Mouse (Mus musculus) brain, embryonic 14.5 days (tissue): ENCODE measurements around the gene Smok3c.
A peak's percentile ranks its signal among the peaks of the same experiment; 100 is the strongest.

ENCODE experiments used
- CTCF ChIP-seq: fragments of 200-500 bp; IDR thresholded peaks from 2 replicates; pipeline ENCODE4 v1.5.1; 2012; ENCODE audit warnings: inconsistent platforms, mild to moderate bottlenecking, moderate library complexity, borderline replicate concordance; ENCODE audit not compliant: insufficient read depth, insufficient read length; ENCODE audit errors: extremely low read depth
- POLR2A ChIP-seq: fragments of 200-500 bp; IDR thresholded peaks from 2 replicates; pipeline ENCODE4 v1.6.1; 2012; ENCODE audit warnings: mild to moderate bottlenecking, inconsistent platforms, borderline replicate concordance; ENCODE audit not compliant: poor library complexity, insufficient read depth, insufficient read length, severe bottlenecking; ENCODE audit errors: extremely low read depth

DNA sequence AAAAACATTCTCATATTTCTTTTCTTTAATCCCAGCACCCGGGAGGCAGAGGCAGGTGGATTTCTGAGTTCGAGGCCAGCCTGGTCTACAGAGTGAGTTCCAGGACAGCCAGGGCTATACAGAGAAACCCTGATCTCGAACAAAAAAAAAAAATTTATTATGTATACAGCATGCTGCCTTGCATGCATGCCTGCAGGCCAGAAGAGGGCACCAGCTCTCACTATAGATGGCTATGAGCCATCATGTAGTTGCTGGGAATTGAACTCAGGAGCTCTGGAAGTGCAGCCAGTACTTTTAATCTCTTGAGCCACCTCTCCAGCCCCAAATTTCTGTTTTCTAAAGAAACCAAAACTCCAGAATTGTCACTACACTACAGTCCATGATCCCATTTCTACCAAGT lies 37.3 kb downstream of the Smok3c start:
- TF ChIP-seq POLR2A (no peak), CTCF (peak; percentile 46; the same call in 1 of the 2 replicates)
